Mouse (Mus musculus): ENCODE data around the gene Clcf1.

- no peak for TF ChIP-seq POLR2A (IDR thresholded peaks at IDR 0.05; ENCODE audit: insufficient read length, low read depth)
- TF ChIP-seq CEBPB (IDR thresholded peaks at IDR 0.05; ENCODE audit: insufficient read depth, poor library complexity, severe bottlenecking): no peak
- no peak for TF ChIP-seq TCF12 (IDR thresholded peaks at IDR 0.05; ENCODE audit: insufficient read depth, poor library complexity, severe bottlenecking)
- no peak for TF ChIP-seq USF1 (IDR thresholded peaks at IDR 0.05; ENCODE audit: low read depth)
- no peak for TF ChIP-seq MYOD1 (IDR thresholded peaks at IDR 0.05; ENCODE audit: control insufficient read depth in 1 of 3, insufficient read length in 2 of 3, low read depth in 2 of 3)
- TF ChIP-seq E2F4 (IDR thresholded peaks at IDR 0.05; ENCODE audit: insufficient read depth): no peak
- TF ChIP-seq POLR2AphosphoS2 (IDR thresholded peaks at IDR 0.05; ENCODE audit: insufficient read length, low read depth): no peak
- no peak for TF ChIP-seq MAX (IDR thresholded peaks at IDR 0.05; ENCODE audit: low read depth)
- TF ChIP-seq SRF (IDR thresholded peaks at IDR 0.05; ENCODE audit: control insufficient read depth, insufficient read length, low read depth): no peak
- TF ChIP-seq MYOG (IDR thresholded peaks at IDR 0.05; ENCODE audit: control insufficient read depth in 1 of 3, insufficient read depth in 1 of 3, insufficient read length in 2 of 3, low read depth in 2 of 3): no peak
- no peak for TF ChIP-seq TCF3 (IDR thresholded peaks at IDR 0.05; ENCODE audit: insufficient read length, low read depth)
Observed at GRCm38 (mm10) chr19:4183689-4184088, 30.3 kb upstream of the Clcf1 start.

Data from myocyte (in vitro differentiated cells).